Mouse (Mus musculus) induced T-regulatory cell, adult 2 months (primary cell): ENCODE measurements around the gene Olfr1402.

Experiments
- DNase-seq: peaks from one replicate; pipeline ENCODE4 v3.0.0-alpha.2; 2012; ENCODE audit warnings: low read depth

The Olfr1402 gene

GRCm38 (mm10) chr3:97421920-97422319, at the start of gene Olfr1402:
TSS of gene Olfr1402 (minus strand) at chr3:97422020.
- DNase-seq = no peak

GRCm38 (mm10) chr3:97455286-97455685, 33.5 kb upstream of the Olfr1402 start:
- no peak for DNase-seq

- no peak for DNase-seq
Observed at GRCm38 (mm10) chr3:97438619-97439018, 16.8 kb upstream of the Olfr1402 start.

- peak; percentile 38 for DNase-seq
Observed at GRCm38 (mm10) chr3:97394289-97394688, 27.5 kb downstream of the Olfr1402 start.

- DNase-seq = peak; percentile 17
Observed at GRCm38 (mm10) chr3:97393079-97393478, 28.7 kb downstream of the Olfr1402 start.

- no peak for DNase-seq
Observed at GRCm38 (mm10) chr3:97370382-97370781, 51.4 kb downstream of the Olfr1402 start.

GRCm38 (mm10) chr3:97363418-97364098, 58.3 kb downstream of the Olfr1402 start:
- DNase-seq = no peak

GRCm38 (mm10) chr3:97358448-97358847, 63.4 kb downstream of the Olfr1402 start:
- DNase-seq = no peak
